Comparison of ENCODE assay signal across 11 mouse cellular contexts in the genomic region with DNA sequence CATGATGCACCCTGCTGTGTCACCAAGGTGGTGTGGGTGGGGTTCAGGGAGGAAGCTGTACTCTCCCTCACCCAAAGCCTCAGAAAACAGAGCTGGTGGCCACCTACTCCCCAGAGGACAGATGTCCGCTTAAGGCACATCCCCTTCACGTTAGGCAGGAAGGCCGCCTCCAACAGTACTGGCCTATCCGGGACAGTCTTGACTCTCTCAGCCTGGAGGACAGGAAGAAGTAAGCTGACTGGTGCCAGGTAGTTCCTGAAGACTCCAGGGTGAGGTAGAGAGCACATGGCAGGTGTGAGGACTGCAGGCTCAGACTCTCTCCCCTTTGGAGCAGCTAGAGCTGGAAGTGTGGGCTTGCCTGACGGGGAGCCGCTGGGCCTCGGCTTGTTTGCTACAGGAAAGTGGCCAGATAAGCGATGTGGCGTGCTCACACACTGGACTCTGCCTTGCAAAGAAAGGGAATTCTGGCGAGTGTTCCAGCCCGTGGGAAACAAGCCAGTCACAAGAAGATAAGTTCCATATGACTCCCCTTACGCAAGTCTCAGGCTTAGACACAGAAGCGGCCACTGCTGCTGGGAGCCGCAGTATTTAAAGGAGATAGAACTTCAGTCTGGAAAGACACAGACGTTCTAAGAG. TPM values are rescaled to one million over a fixed set of nuclear protein-coding genes. Genes with fewer than 3 reads are reported as not detected.
DNase-seq lines count a peak whose midpoint lies in the region; ATAC-seq lines count a peak whose summit lies in the region.
"Had no signal": no experiment of that assay in that cellular context is flagged by ENCODE, and none has a peak within 500 bp of the region (broad histone marks: within the 10 kb centered on the region; RNA-seq: fewer than 3 reads in every experiment).

No protein-coding gene starts in this region.

- DNase-seq in adrenal gland, postnatal 10 days = peak; percentile 60
- no peak for DNase-seq in adrenal gland, postnatal 36 days
- DNase-seq in adipocyte (ENCODE audit: low spot score) = peak; percentile 84
- peak; percentile 87 to 91 for DNase-seq in heart, postnatal 10 days
- peak; percentile 70 for DNase-seq in lung, postnatal 14 days
- no peak for DNase-seq in frontal cortex, postnatal 14 days (ENCODE audit: low spot score in 2 of 2)
- DNase-seq in cerebellum, adult 8-10 months = no peak

- no peak for ATAC-seq in neural tube, embryonic 15.5 days (ENCODE audit: low FRiP score)
- ATAC-seq: inflammation-experienced regulatory T-cells, adult 6 months had no signal

- no peak overlapping the region for H3K9ac ChIP-seq in neural tube, embryonic 15.5 days (replicated peaks)
- H3K9ac ChIP-seq: embryonic facial prominence, embryonic 12.5 days; liver, embryonic 14.5 days had no signal

- 78% methylated on average over 15 of the region's 15 CpGs for WGBS in neural tube, embryonic 15.5 days

- no peak overlapping the region for H3K4me3 ChIP-seq in neural tube, embryonic 15.5 days (replicated peaks)
- H3K4me3 ChIP-seq: embryonic facial prominence, embryonic 12.5 days had no signal

- no peaks in the 10 kb centered on the region for H3K27me3 ChIP-seq in neural tube, embryonic 15.5 days (replicated peaks)
- H3K27me3 ChIP-seq: embryonic facial prominence, embryonic 12.5 days had no signal

- no peaks in the 10 kb centered on the region for H3K36me3 ChIP-seq in neural tube, embryonic 15.5 days
- H3K36me3 ChIP-seq: embryonic facial prominence, embryonic 12.5 days had no signal

- H3K27ac ChIP-seq in neural tube, embryonic 15.5 days (replicated peaks) = no peak overlapping the region
- H3K27ac ChIP-seq: embryonic facial prominence, embryonic 12.5 days; liver, embryonic 14.5 days had no signal

- H3K9me3 ChIP-seq in neural tube, embryonic 15.5 days (replicated peaks) = no peaks in the 10 kb centered on the region
- H3K9me3 ChIP-seq: embryonic facial prominence, embryonic 12.5 days had no signal

- intact Hi-C loops in heart, postnatal 10 days (cut with DNase I) = no loop called here

- no peaks in the 10 kb centered on the region for H3K4me1 ChIP-seq in neural tube, embryonic 15.5 days

- H3K4me2 ChIP-seq in neural tube, embryonic 15.5 days = no peak overlapping the region
- H3K4me2 ChIP-seq: embryonic facial prominence, embryonic 12.5 days had no signal

RNA-seq across cellular contexts. Expression of a gene that starts 48.3 kb away (rescaled TPM):
- total RNA-seq in adrenal gland, postnatal 10 days (2021) = 10 to 100 TPM; 42.8 to 48.5 TPM
- 10 to 100 TPM; 40.8 to 55.7 TPM for total RNA-seq in adrenal gland, postnatal 36 days (2021)
- total RNA-seq in heart, postnatal 10 days (2021) = 10 to 100 TPM; 11.2 to 13.1 TPM
- 12.4 and 12.7 TPM in 2 replicates for polyA plus RNA-seq in neural tube, embryonic 15.5 days (2015; fragmentation: Nextera tagmentation; extraction: Ambion mirVana)
- polyA plus RNA-seq: inflammation-experienced regulatory T-cells, adult 6 months had no signal

Comparison
In these comparisons a context has a peak if more than half of its experiments do, and no peak if none do; other contexts are left out.
1. DNase-seq: peak in adrenal gland, postnatal 10 days (single experiment), adipocyte (single experiment), heart, postnatal 10 days (2 of 2) and lung, postnatal 14 days (single experiment); none in adrenal gland, postnatal 36 days (0 of 2), frontal cortex, postnatal 14 days (0 of 2) and cerebellum, adult 8-10 months (single experiment).